Mouse (Mus musculus): ENCODE data around the gene Nadk2. TPM values are rescaled to one million over a fixed set of nuclear protein-coding genes. Genes with fewer than 3 reads are reported as not detected.

The Nadk2 gene
- polyA plus RNA-seq, 1 experiment = 17.6 TPM

GRCm38 (mm10) chr15:9131499-9131888, 60.4 kb downstream of the Nadk2 start:
- no peak for DNase-seq (ENCODE audit: low spot score)

GRCm38 (mm10) chr15:9132693-9133443, 61.8 kb downstream of the Nadk2 start:
- no peak for DNase-seq (ENCODE audit: low spot score)

GRCm38 (mm10) chr15:9134891-9135507, 63.9 kb downstream of the Nadk2 start:
- DNase-seq (ENCODE audit: low spot score) = no peak

- no peak for DNase-seq (ENCODE audit: low spot score)
Measured at GRCm38 (mm10) chr15:9139447-9139846, 68.4 kb downstream of the Nadk2 start.

- DNase-seq (ENCODE audit: low spot score) = peak; percentile 85
Measured at GRCm38 (mm10) chr15:9140252-9140680, 69.2 kb downstream of the Nadk2 start, which contains the start of gene Lmbrd2. TSS of gene Lmbrd2 (plus strand) at chr15:9140550.

GRCm38 (mm10) chr15:9140684-9141171, 69.7 kb downstream of the Nadk2 start:
- DNase-seq (ENCODE audit: low spot score) = peak; percentile 50

- DNase-seq (ENCODE audit: low spot score) = no peak
Measured at GRCm38 (mm10) chr15:9155325-9155724, 84.3 kb downstream of the Nadk2 start, which contains the start of gene Skp2. TSS of gene Skp2 (minus strand) at chr15:9155425.

Other genes starting within 250 kb of the Nadk2 start
- gene Ranbp3l, start 103.3 kb upstream of the Nadk2 start, polyA plus RNA-seq (2012; rRNA removed) = 0.44 and 0.45 TPM in 2 replicates
- gene Lmbrd2, start 69.3 kb downstream of the Nadk2 start, polyA plus RNA-seq (2012; rRNA removed) = 9.3 and 9.5 TPM in 2 replicates
- 1.5 and 2.0 TPM in 2 replicates for gene Skp2, start 84.2 kb downstream of the Nadk2 start, polyA plus RNA-seq (2012; rRNA removed)
- gene Ugt3a1, start 205.6 kb downstream of the Nadk2 start, polyA plus RNA-seq (2012; rRNA removed) = not detected in 2 replicates